Mouse (Mus musculus) G1E (cell line): ENCODE results near the gene Nexmif. TPM values are rescaled to one million over a fixed set of nuclear protein-coding genes. Genes with fewer than 3 reads are reported as not detected.

Experiments
- ATAC-seq: 2 replicates; pipeline ENCODE4 v1.8.0; 2016; ENCODE audit warnings: mild to moderate bottlenecking; ENCODE audit not compliant: insufficient number of reproducible peaks, poor library complexity, low FRiP score, severe bottlenecking; ENCODE audit errors: extremely low read depth
- DNase-seq: peaks from one replicate; pipeline ENCODE4 v3.0.0; 2012; ENCODE audit warnings: low spot score
- H3K27me3 ChIP-seq: 2 replicates; pipeline ENCODE4 v1.6.1; 2012; ENCODE audit warnings: mild to moderate bottlenecking, low read length, inconsistent platforms; ENCODE audit not compliant: insufficient read depth
- H3K36me3 ChIP-seq: replicated peaks from 2 replicates; pipeline ENCODE3; 2012; ENCODE audit warnings: mild to moderate bottlenecking, inconsistent platforms
- H3K4me1 ChIP-seq: 2 replicates; pipeline ENCODE4 v1.6.1; 2012; ENCODE audit warnings: low read depth, low read length, inconsistent platforms, mixed read lengths; ENCODE audit not compliant: insufficient read depth
- H3K4me3 ChIP-seq: 2 replicates; pipeline ENCODE4 v1.5.1; 2012; ENCODE audit warnings: low read depth, mild to moderate bottlenecking, inconsistent platforms, low read length, moderate library complexity, mixed read lengths
- H3K9me3 ChIP-seq: replicated peaks from 2 replicates; pipeline ENCODE4 v1.6.1; 2012; ENCODE audit warnings: inconsistent platforms
- CTCF ChIP-seq: IDR thresholded peaks from 2 replicates; pipeline ENCODE4 v1.5.1; 2012; ENCODE audit warnings: low read depth, low read length, inconsistent platforms, mixed read lengths
- GATA1 ChIP-seq: IDR thresholded peaks from 2 replicates; pipeline ENCODE4 v1.6.1; 2012; ENCODE audit warnings: borderline replicate concordance, low read length, inconsistent platforms, mixed read lengths
- GATA2 ChIP-seq: IDR thresholded peaks from 2 replicates; pipeline ENCODE4 v1.6.1; 2012; ENCODE audit warnings: low read depth, low read length, inconsistent platforms, borderline replicate concordance
- POLR2AphosphoS5 ChIP-seq: IDR thresholded peaks from 2 replicates; pipeline ENCODE4 v1.6.1; 2012; ENCODE audit warnings: low read depth, low read length, inconsistent platforms; ENCODE audit not compliant: insufficient replicate concordance
- TAL1 ChIP-seq: conservative IDR thresholded peaks from 2 replicates; pipeline ENCODE4 v1.6.1; 2012; ENCODE audit warnings: low read depth, low read length, inconsistent platforms, mixed read lengths
- polyA plus RNA-seq: library from polyadenylated mRNA; stranded (reverse); fragments of >175 nt; gene quantifications from 2 replicates; pipeline ENCODE4 v1.2.3, GENCODE M21; 2012
- total RNA-seq, 2 experiments: library from RNA; stranded (forward) in 1 of 2; stranded (reverse) in 1 of 2; fragments of 200-1000 nt in 1 of 2; fragments of >200 nt in 1 of 2; fragmentation: Nextera tagmentation in 1 of 2; gene quantifications; 2 replicates each; pipeline ENCODE4 v1.2.3; 2014 to 2017

Gene Nexmif
- total and polyA plus RNA-seq, 3 experiments = not detected

DNA sequence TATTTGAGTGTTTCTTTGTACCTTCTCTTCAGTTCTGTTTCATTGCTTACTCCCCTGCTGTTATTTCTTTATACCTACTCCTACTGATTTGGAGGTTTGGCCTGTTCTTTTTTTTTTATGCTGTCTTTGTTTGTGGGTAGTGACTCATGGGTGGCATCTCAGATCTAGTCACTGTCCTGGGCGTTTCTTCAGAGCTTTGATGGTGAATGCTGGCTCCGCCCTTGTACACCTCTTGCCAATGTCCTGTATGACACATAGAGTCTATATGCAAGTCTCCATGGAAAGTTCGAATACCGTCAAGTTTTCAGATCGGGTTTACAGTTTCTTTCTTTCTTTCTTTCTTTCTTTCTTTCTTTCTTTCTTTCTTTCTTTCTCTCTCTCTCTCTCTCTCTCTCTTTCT lies 167.1 kb downstream of the Nexmif start:
- TF ChIP-seq POLR2AphosphoS5 (no peak), GATA2 (no peak), CTCF (no peak), GATA1 (no peak), TAL1 (no peak)
- no peak for DNase-seq
- Histone ChIP-seq H3K27me3 (no peaks in the 10 kb centered on the region), H3K36me3 (no peaks in the 10 kb centered on the region), H3K4me1 (no peaks in the 10 kb centered on the region), H3K4me3 (no peak overlapping the region), H3K9me3 (no peaks in the 10 kb centered on the region)
- ATAC-seq = no peak

DNA sequence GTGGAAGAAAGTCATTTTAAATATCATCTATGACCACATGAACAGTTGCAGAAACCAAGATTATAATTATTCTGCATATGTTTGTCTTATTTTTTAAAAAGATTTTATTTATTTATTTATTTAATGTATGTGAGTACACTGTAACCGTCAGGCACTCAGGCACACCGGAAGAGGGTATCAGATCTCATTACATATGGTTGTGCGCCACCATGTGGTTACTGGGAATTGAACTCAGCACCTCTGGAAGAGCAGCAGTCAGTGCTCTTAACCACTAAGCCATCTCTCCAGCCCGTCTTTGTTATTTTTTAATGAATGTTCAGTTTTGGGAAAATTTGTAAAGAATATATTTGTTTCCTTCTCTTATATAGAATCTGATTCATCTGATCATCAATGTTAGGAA lies 168.2 kb downstream of the Nexmif start:
- Histone ChIP-seq H3K9me3 (no peaks in the 10 kb centered on the region), H3K36me3 (no peaks in the 10 kb centered on the region), H3K4me3 (no peak overlapping the region), H3K27me3 (no peaks in the 10 kb centered on the region), H3K4me1 (no peaks in the 10 kb centered on the region)
- ATAC-seq = no peak
- no peak for TF ChIP-seq TAL1
- TF ChIP-seq GATA1 = no peak
- TF ChIP-seq POLR2AphosphoS5 = no peak
- TF ChIP-seq CTCF = no peak
- TF ChIP-seq GATA2 = no peak
- no peak for DNase-seq

Other genes starting within 250 kb of the Nexmif start
- gene Rlim, start 219.9 kb downstream of the Nexmif start, total RNA-seq (2014; fragmentation: Nextera tagmentation) = 117 TPM in 2 replicates
- 106 and 129 TPM in 2 replicates for gene Rlim, start 219.9 kb downstream of the Nexmif start, total RNA-seq (2017)
- gene Rlim, start 219.9 kb downstream of the Nexmif start, polyA plus RNA-seq = 2.9 and 4.1 TPM in 2 replicates
- gene Abcb7, start 212.7 kb upstream of the Nexmif start, total RNA-seq (2014; fragmentation: Nextera tagmentation) = 48.7 and 50.3 TPM in 2 replicates
- 50.9 and 59.2 TPM in 2 replicates for gene Abcb7, start 212.7 kb upstream of the Nexmif start, total RNA-seq (2017)
- 28.6 and 43.6 TPM in 2 replicates for gene Abcb7, start 212.7 kb upstream of the Nexmif start, polyA plus RNA-seq